Mouse (Mus musculus): ENCODE measurements at regions not wholly inside any gene's neighbourhood (a gene's known extent, or its start where the extent isn't known, plus 50 kb on each side); places are given as distances from the start of the nearest gene placed in this dataset.

DNA sequence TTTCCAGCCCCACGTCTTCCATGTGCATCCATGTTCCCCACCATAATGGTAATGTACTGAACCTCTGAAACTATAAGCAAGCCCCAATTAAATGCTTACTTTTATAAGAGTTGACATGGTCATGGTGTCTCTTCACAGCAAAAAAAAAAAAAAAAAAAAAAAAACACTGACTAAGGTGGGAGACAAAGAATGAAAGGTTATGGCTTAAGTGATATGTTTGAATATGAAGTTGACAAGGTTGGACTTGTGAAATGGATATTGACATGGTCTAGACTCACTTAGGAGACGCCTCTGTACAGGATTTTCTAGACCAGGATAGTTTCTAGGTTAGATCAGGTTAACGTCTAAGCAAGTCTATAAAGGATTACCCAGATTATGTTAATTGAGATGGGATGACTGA, 473.2 kb upstream of the Nrp1 start:
- no peak for DNase-seq (ENCODE audit: low read depth in 2 of 2, low spot score in 2 of 2)

GRCm38 (mm10) chr8:127885831-127886230, 472.6 kb upstream of the Nrp1 start:
- no peak for DNase-seq (ENCODE audit: low read depth in 2 of 2, low spot score in 2 of 2)

GRCm38 (mm10) chr8:127890729-127891128, 467.7 kb upstream of the Nrp1 start:
- DNase-seq (ENCODE audit: low read depth in 2 of 2, low spot score in 2 of 2), result no peak

GRCm38 (mm10) chr8:127894284-127894683, 464.1 kb upstream of the Nrp1 start:
- no peak for DNase-seq (ENCODE audit: low read depth in 2 of 2, low spot score in 2 of 2)

DNA sequence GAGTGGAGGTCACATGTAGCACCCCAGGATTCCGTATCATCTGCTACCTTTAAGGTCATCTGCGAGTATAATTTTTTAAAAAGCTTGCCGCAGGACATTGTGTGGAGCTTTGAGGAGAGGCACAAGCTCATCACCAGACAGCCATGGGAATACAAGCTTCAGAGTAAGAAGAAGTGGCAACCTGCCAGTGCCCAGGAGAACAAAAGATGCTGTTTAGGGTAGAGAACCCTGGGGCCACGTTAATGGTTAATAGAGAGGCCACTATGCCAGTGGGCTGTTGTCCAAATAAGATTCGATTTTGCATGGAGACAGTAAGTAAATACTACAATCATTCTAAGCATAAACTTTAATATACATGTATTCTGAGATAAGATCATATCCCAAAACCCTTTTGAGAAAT, 450.0 kb upstream of the Nrp1 start:
- no peak for DNase-seq (ENCODE audit: low read depth in 2 of 2, low spot score in 2 of 2)

GRCm38 (mm10) chr8:127909580-127909979, 448.8 kb upstream of the Nrp1 start:
- DNase-seq (ENCODE audit: low read depth in 2 of 2, low spot score in 2 of 2), result no peak

DNA sequence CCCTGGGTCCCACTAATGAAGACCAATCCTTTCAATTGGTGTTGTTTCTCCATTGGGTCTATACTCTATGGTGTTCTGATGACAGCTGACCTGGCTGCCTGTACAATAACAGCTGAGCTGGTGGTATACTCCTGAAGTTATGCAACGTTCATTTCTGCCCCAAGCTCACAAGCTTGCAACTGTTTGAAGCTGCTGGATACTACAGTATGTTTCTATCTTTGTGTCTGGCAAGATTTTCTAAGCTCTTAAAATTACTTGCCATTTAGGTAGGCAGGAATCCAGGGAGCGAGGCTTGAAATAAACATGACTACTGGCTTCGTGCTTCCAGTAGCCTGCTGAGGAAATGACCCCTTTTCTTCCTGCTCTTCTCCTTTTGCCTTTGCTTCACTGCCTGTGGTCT, 444.3 kb upstream of the Nrp1 start:
- no peak for DNase-seq (ENCODE audit: low read depth in 2 of 2, low spot score in 2 of 2)

GRCm38 (mm10) chr8:127914914-127915313, 443.5 kb upstream of the Nrp1 start:
- no peak for DNase-seq (ENCODE audit: low read depth in 2 of 2, low spot score in 2 of 2)

DNA sequence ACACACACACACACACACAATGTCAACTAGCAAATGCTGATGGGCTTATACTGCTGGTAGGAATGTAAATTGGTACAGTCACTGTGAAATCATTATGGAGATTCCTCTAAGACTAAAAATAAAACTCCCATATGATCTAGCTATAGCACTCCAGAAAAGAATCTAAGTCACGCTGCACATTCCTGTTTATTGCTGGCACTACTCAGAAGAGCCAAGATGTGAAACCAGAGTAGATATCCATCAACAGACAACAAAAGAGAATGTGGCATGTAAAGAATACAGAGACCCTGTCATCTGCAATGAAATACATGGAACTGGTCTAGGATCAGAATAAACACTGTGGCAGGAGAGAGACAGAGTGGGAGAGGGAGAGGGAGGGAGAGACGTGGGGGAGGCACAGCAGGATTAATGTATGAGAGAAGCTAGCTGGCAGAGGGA, 442.8 kb upstream of the Nrp1 start:
- DNase-seq (ENCODE audit: low read depth in 2 of 2, low spot score in 2 of 2), result no peak

GRCm38 (mm10) chr8:127921925-127922324, 436.5 kb upstream of the Nrp1 start:
- no peak for DNase-seq (ENCODE audit: low read depth in 2 of 2, low spot score in 2 of 2)

DNA sequence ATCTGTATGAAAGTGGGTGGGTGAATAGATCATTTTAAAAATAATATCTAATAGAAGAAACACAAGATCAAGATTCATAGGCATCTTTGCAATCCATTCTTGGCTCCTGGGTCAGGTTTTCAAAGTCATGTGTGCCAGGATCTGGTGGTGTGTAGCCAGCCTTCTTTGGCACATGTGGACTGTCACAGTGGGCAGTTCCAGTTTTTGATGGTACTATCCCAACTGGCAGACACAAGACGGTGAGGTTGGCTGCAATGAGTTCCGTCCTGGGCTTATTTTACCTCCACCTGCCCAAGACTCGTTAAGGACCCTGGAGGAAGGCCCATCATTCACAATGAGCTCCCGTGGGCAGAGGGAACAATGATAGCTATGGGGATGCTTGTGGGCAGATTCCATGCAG, 435.1 kb upstream of the Nrp1 start:
- no peak for DNase-seq (ENCODE audit: low read depth in 2 of 2, low spot score in 2 of 2)

DNA sequence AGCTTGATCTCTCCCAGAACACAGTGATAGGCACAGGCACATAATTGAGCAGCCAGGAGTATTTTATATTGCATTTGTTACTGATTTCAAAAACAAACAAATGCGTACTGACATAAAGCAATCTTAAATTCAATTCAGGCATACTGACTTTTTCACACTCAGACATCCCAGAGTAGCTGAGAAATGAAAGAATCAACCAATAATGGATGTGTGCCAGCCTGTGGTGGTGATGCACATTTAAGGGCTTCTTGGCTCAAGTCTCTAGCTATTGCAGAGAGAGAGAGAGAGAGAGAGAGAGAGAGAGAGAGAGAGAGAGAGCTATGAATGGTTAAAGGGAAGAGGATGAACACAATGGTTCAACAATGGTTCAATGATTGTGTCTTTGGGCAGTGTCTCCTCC, 426.1 kb upstream of the Nrp1 start:
- no peak for DNase-seq (ENCODE audit: low read depth in 2 of 2, low spot score in 2 of 2)

DNA sequence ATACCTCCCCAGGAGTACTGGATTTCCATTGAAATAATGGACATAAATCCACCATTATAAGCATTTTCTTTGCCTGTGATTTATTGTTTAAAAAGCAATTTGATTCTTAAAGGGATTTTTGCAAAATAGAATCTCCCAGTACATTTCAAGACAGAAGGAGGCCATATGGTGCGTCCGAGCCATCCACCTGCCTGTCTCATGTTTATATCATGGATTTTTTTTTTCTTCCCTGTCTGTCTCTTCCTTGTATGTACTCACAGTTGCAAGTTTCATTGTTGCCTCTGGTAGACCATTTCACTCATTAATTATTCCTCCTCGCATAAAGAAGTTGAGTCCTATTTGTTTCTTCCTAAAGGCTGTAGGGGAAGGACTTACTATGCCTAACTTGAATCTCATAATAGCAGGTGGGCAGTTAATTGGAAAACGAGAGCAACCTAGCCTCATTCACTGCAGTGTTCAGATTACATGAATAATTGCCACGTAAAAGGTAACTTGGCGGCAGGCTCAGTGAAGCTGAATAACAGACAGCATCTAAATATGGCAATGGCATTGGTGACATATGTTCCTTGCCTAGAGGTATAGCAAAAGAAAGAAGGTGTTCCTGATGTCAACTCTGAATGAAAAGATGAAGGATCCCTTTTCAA, 421.5 kb upstream of the Nrp1 start:
- no peak for DNase-seq (ENCODE audit: low read depth in 2 of 2, low spot score in 2 of 2)

DNA sequence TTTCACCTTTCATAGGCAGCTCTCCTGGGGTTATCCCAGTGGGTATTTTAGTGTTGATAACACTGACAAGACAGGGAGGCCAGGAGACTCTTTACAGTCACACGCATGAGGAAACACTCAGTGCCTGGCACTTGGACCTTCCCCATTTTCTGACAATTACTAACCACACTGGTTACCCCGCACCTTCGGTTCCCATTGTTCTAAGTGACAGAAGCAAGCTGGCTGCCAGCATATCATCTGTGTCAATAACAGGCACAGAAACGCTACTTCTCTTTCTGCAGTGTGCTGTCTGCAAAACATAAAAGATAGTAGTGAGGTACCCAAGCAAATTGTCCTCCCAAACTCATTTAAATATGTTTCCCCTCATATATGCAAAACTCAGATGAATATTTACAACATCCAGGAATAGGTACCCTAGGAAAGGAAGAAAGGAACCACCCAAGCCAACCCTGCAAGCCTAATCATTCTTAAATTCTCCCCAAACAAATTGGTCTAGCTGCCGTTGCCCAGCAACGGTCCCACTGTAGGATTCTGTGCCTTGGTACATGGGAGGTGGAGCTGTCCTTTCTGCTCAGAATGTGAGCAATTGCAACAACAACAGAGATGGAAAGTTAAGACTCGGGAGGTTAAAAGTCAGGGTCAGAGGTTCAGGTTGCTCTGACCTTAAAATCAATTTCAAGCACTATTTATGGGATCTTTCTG, 419.0 kb upstream of the Nrp1 start:
- DNase-seq (ENCODE audit: low read depth in 2 of 2, low spot score in 2 of 2), result no peak

DNA sequence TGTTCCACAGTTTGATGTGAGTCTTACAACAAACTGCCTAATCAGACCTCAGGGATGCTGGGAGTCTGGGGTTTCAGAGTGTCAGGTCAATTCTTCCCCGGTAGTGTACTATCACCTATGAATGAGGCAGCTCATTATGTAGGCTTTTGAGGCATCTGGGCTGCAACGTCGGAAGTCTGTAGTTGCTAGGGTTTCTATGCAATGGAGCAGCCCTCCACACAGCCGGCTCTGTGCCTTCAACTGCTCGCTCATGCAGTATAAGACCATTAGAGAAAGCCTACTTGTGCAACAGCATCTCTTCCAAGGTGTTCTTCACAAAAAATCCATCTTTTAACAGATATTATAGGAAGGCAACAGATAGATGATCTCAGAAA, 418.4 kb upstream of the Nrp1 start:
- DNase-seq (ENCODE audit: low read depth in 2 of 2, low spot score in 2 of 2), result no peak

DNA sequence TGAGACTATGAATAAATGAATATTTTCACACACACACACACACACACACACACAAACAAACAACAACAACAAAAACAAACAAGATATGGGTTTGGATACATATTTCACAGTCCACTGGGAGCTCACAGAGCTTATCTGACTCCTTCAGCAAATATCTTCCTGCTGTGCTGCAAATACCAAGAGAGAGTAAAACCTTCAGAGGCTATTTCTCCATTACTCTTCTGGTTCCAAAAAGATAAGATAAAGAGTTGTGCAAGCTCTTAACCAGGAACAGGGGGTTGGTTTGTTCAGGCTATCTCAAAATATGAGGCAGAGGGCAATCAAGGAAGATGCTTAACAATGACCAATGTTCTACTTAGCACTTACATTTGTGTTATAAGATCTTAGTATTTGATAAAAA, 416.1 kb upstream of the Nrp1 start:
- DNase-seq (ENCODE audit: low read depth in 2 of 2, low spot score in 2 of 2), result no peak

GRCm38 (mm10) chr8:127944955-127945498, 413.4 kb upstream of the Nrp1 start:
- no peak for DNase-seq (ENCODE audit: low read depth in 2 of 2, low spot score in 2 of 2)

DNA sequence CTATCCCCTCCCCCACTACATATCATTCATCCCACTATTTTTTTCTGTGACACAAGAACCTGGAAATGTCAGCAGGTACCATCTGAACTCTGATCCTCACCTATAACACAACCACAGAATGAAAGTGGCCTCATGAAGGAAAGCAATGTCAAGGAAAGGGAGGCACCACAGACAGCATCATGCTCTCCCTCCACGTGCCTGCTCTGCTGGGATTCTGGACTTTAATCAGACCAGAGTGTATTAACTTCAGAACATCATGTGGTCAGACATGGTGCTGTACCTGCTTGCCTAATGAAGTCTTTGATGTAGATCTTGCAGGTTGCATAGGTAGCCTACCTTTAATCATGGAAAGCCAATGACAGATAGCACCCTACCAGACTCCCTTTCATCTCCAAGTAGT, 400.8 kb upstream of the Nrp1 start:
- no peak for DNase-seq (ENCODE audit: low read depth in 2 of 2, low spot score in 2 of 2)

- no peak for DNase-seq (ENCODE audit: low read depth in 2 of 2, low spot score in 2 of 2)
Measured at GRCm38 (mm10) chr8:127958351-127959044, 399.9 kb upstream of the Nrp1 start.

- peak in 1 of 2 experiments; percentile 34 for DNase-seq (ENCODE audit: low read depth in 2 of 2, low spot score in 2 of 2)
Measured at GRCm38 (mm10) chr8:127962862-127963261, 395.5 kb upstream of the Nrp1 start.

DNA sequence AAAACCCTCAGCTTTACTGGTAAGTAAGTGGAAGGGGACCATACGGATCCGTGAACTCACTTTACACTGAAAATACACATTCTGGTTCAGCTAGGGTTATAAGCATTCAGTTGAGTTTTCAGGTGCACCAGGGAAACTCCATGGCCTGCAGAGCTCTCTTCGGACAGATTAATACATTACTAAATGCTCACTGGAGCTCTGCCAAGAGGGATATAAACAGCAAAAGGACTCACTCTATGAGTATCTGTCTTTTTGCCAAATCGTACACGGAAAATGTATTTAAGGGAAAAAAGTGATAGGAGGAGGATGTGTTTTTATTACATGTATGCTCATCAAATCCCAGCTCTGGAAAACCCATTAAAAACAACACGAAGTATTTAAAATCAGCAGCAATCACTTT, 394.8 kb upstream of the Nrp1 start:
- no peak for DNase-seq (ENCODE audit: low read depth in 2 of 2, low spot score in 2 of 2)

- DNase-seq (ENCODE audit: low read depth in 2 of 2, low spot score in 2 of 2), result no peak
Measured at GRCm38 (mm10) chr8:127964801-127965200, 393.6 kb upstream of the Nrp1 start.

All from CD8-positive naive resting alpha-beta T cell, adult 2 months (primary cell).